Mouse (Mus musculus) T-helper 1 cell (primary cell): Measurements from ENCODE around the gene Alg9.

ENCODE experiments used
- in situ Hi-C: fragments of 300-600 bp; cut with MboI, MseI; formaldehyde crosslinking; loops from one replicate; pipeline ENCODE4 v1.15.1; 2025; ENCODE audit warnings: high pct_unique_total_duplicates

The Alg9 gene

GRCm38 (mm10) chr9:50850271-50850670 lies 75.5 kb downstream of the Alg9 start:
- in situ Hi-C loops: loop anchor here (5.0 kb wide), 1 partner anchor 162 kb away; no protein-coding TSS in a partner anchor

- in situ Hi-C loops: loop anchor here (5.0 kb wide), 1 partner anchor 162 kb away; no protein-coding TSS in a partner anchor
Observed at GRCm38 (mm10) chr9:50850713-50851112, 75.9 kb downstream of the Alg9 start.

GRCm38 (mm10) chr9:50852634-50853349 lies 78.0 kb downstream of the Alg9 start:
- in situ Hi-C loops: loop anchor here (5.0 kb wide), 1 partner anchor 160 kb away; no protein-coding TSS in a partner anchor

GRCm38 (mm10) chr9:50854376-50854775 lies 79.6 kb downstream of the Alg9 start:
- in situ Hi-C loops: loop anchor here (5.0 kb wide), 1 partner anchor 158 kb away; no protein-coding TSS in a partner anchor

- in situ Hi-C loops: no loop called here
Observed at GRCm38 (mm10) chr9:50855133-50855766, 80.4 kb downstream of the Alg9 start.

- in situ Hi-C loops: no loop called here
Observed at GRCm38 (mm10) chr9:50855780-50856179, 81.0 kb downstream of the Alg9 start.

- in situ Hi-C loops: no loop called here
Observed at GRCm38 (mm10) chr9:50856341-50857081, 81.7 kb downstream of the Alg9 start.

- in situ Hi-C loops: no loop called here
Observed at GRCm38 (mm10) chr9:50857082-50857641, 82.3 kb downstream of the Alg9 start.

GRCm38 (mm10) chr9:50858681-50859080 lies 83.9 kb downstream of the Alg9 start:
- in situ Hi-C loops: no loop called here

- in situ Hi-C loops: no loop called here
Observed at GRCm38 (mm10) chr9:50861119-50861839, 86.5 kb downstream of the Alg9 start.

GRCm38 (mm10) chr9:50863824-50864223 lies 89.0 kb downstream of the Alg9 start:
- in situ Hi-C loops: no loop called here

GRCm38 (mm10) chr9:50864877-50865276 lies 90.1 kb downstream of the Alg9 start:
- in situ Hi-C loops: no loop called here

GRCm38 (mm10) chr9:50865803-50866202 lies 91.0 kb downstream of the Alg9 start:
- in situ Hi-C loops: no loop called here

- in situ Hi-C loops: no loop called here
Observed at GRCm38 (mm10) chr9:50867015-50867414, 92.2 kb downstream of the Alg9 start.

GRCm38 (mm10) chr9:50868182-50868581 lies 93.4 kb downstream of the Alg9 start:
- in situ Hi-C loops: no loop called here

- in situ Hi-C loops: no loop called here
Observed at GRCm38 (mm10) chr9:50873210-50873609, 98.4 kb downstream of the Alg9 start.

- in situ Hi-C loops: no loop called here
Observed at GRCm38 (mm10) chr9:50874031-50874430, 99.2 kb downstream of the Alg9 start.

- in situ Hi-C loops: no loop called here
Observed at GRCm38 (mm10) chr9:50875470-50875869, 100.7 kb downstream of the Alg9 start.

- in situ Hi-C loops: no loop called here
Observed at GRCm38 (mm10) chr9:50876287-50876686, 101.5 kb downstream of the Alg9 start.

- in situ Hi-C loops: no loop called here
Observed at GRCm38 (mm10) chr9:50877431-50877830, 102.6 kb downstream of the Alg9 start.

GRCm38 (mm10) chr9:50882183-50882582 lies 107.4 kb downstream of the Alg9 start:
- in situ Hi-C loops: no loop called here
